Mouse (Mus musculus) urinary bladder, postnatal 25 days (tissue): Measurements from ENCODE around the gene Spin2d.
"Not testable (repeated sequence)": the region's sequence is repeated elsewhere in the genome, so short reads cannot be mapped to it uniquely, and the experiment has no call there.

Experiments
- DNase-seq: peaks from one replicate; pipeline ENCODE4 v3.0.0; 2022; ENCODE audit warnings: low spot score

Spin2d gene

DNA sequence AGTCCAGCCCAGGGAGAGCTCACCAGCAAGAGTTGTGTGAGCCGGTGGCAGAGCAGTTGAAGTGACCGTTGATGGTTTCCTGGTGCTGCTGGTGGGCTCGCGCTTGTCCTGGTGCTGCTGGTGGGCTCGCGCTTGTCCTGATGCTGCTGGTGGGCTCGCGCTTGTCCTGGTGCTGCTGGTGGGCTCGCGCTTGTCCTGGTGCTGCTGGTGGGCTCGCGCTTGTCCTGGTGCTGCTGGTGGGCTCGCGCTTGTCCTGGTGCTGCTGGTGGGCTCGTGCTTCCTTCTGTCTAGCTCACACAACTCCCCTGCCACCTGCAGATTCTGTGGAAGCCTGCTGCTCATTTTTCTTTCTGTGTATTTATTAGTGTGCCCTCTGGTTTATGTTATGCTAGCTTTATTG lies at the start of gene Spin2d:
TSS of gene Spin2d (minus strand) at position 101 of the 400 bp plus-strand sequence.
- DNase-seq = not testable (repeated sequence)

DNA sequence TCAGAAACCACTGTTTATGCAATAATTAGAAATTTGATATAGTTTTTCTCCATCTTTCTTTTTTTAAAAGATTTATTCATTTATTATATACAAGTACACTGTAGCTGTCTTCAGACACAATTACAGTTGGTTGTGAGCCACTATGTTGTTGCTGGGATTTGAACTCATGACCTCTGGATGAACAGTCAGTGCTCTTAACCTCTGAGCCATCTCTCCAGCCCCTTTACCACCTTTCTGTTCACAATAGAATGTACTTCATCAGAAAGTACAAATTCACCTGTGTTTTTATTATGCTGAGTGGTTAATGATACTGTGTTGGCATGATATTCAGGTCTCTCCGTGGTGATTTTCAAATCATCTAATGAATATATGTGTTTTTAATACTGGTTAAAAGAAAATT lies 48.6 kb upstream of the Spin2d start:
- no peak for DNase-seq

DNA sequence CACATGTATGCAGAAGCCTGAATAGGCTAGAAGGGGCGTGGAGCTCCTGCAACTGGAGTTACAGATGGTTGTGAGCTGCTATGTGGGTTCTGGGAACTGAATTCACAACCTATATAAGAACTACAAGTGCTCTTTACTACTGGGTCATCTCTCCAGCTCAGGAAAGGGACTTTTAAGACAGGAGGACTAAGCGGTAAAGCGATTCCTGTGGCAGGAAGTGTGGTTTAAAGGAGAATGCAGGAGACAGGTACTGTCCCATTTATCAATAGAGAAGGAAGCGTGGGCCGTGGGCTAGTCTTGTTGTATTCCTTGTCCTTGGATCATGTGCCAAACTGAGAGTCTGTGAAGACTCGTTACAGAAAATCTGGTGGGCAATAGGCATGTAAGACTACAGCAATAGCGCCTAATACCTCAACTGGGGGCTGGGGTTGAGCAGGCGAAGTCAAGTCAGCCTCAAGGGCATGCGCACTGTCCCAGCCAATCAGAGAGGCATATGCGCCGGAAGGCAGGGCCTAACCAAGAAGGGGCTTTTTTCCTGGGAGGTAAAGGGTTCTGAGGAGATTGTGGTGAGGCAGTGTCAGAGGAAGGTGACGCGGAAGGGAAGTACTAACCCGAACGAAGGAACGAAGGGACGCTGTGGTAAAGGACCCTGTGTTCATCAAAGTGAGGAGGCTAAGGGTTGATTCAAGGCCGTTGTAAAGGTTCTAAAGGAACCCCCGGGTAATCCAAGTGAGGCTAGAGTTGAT lies 37.2 kb upstream of the Spin2d start, which contains the start of gene Xlr4b:
TSS of gene Xlr4b (plus strand) at position 515 of the 746 bp plus-strand sequence.
- DNase-seq = not testable (repeated sequence)

DNA sequence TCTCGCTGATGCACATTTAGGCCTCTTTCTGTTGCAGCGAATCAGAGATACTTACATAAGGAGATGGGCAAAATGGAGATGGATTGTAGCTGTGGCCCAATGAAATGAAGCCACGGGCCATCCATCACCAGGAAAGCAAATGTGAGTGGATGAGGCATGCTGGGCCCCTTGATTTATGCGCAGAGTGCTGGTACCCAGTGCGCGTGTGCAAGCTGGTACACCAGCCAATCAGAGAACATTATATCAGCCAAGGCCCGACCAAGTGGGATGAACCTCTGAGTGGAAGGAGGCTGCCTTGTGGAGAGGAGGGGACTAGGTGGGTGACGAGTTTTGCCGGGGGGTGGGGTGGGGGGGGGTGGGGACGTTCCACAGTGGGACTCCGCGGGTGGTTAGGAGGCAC lies 15.1 kb upstream of the Spin2d start, which contains the start of gene Xlr3b:
TSS of gene Xlr3b (plus strand) at position 274 of the 400 bp plus-strand sequence.
- DNase-seq = not testable (repeated sequence)

DNA sequence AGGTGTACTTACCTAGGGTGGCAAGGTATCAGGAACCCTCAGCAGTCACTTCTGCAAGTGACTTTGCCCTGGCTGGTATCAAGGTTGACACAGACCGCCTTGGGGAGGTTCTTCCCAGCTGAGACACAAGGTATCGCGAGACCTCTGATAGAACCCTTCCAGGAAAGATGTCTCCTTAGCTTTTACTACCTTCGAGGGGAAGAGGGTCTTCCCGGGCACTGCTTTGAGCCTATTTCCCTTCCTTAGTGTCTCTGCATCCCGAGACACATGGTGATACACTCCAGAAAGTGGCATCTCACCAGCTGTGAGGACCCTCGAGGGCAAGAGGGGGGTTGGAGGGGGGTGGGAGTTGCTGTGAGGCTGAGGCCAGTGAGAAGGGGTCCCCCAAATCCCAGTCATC lies 27.4 kb downstream of the Spin2d start, which contains the start of gene DXBay18:
TSS of gene DXBay18 (minus strand) at position 101 of the 400 bp plus-strand sequence.
- DNase-seq = not testable (repeated sequence)

DNA sequence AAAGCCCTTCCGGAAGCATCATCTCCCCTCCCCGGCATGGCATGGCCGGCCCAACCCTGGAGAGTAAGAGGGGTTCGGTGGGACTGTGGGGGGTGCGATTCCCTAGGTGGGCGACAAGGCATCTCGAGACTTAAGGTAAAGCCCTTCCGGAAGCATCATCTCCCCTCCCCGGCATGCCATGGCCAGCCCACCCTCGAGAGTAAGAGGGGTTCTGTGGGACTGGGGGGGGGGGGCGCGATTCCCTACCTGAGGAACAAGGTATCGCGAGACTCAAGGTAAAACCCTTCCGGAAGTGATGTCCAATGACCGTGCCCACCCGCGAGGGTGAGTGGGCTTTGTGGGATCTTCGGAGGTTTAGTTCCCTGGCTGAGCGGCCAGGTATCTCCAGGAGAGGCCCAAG lies 28.3 kb downstream of the Spin2d start, which contains the start of gene Xlr5b:
TSS of gene Xlr5b (plus strand) at position 301 of the 400 bp plus-strand sequence.
- DNase-seq = not testable (repeated sequence)

DNA sequence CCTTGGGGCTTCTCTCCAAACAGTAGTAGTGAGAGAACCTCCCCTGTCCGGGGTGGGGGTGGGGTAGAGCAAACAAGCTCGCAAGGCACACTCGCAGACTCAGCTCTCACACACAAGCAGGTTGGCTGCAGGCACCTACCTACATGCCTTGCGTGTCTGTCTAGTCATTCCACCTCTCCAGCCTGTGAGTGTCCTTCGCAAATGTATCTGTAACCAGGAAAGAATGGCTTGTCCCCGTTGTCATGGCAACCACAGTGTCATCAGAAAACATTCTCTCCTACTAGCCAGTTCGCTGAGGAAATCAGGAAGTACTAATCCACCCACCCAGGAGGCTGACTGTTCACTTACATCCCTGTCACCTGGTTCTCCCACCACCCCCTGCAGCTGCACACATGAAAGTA lies 33.6 kb downstream of the Spin2d start:
- not testable (repeated sequence) for DNase-seq
